Mouse (Mus musculus) embryo, embryonic 11.5 days (tissue): Measurements from ENCODE around the gene Gm11565.
"Not testable (repeated sequence)": the region's sequence is repeated elsewhere in the genome, so short reads cannot be mapped to it uniquely, and the experiment has no call there.

Experiments
- DNase-seq: peaks from one replicate; pipeline ENCODE4 v3.0.0-alpha.2; 2012; ENCODE audit warnings: low read depth, low spot score

Gene Gm11565

GRCm38 (mm10) chr11:99914451-99914850, at the start of gene Gm11565:
Gene Gm11565 (plus strand): TSS chr11:99914751.
- DNase-seq: no peak

- not testable (repeated sequence) for DNase-seq
Observed at GRCm38 (mm10) chr11:99873089-99873488, 41.5 kb upstream of the Gm11565 start, which contains the start of gene Krtap9-1. Gene Krtap9-1 (plus strand): TSS chr11:99873389.

- DNase-seq: not testable (repeated sequence)
Observed at GRCm38 (mm10) chr11:99878887-99879286, 35.7 kb upstream of the Gm11565 start, which contains the start of gene Gm11567. Gene Gm11567 (plus strand): TSS chr11:99879187.

- DNase-seq: no peak
Observed at GRCm38 (mm10) chr11:99907620-99908019, 6.9 kb upstream of the Gm11565 start, which contains the start of gene Krtap31-1. Gene Krtap31-1 (plus strand): TSS chr11:99907920.

- no peak for DNase-seq
Observed at GRCm38 (mm10) chr11:99935991-99936390, 21.4 kb downstream of the Gm11565 start, which contains the start of gene Krtap31-2. Gene Krtap31-2 (plus strand): TSS chr11:99936291.

- no peak for DNase-seq
Observed at GRCm38 (mm10) chr11:99937751-99938264, 23.3 kb downstream of the Gm11565 start.

- DNase-seq: no peak
Observed at GRCm38 (mm10) chr11:99948175-99948574, 33.6 kb downstream of the Gm11565 start, which contains the start of gene Krtap9-5. Gene Krtap9-5 (plus strand): TSS chr11:99948475.

GRCm38 (mm10) chr11:99964213-99964612, 49.7 kb downstream of the Gm11565 start:
- DNase-seq: no peak
